Mouse (Mus musculus): ENCODE results near the gene Cyp2j5. TPM values are rescaled to one million over a fixed set of nuclear protein-coding genes. Genes with fewer than 3 reads are reported as not detected.

Gene Cyp2j5
- polyA plus RNA-seq, 2 experiments = not detected

Other genes with a start within 250 kb of the Cyp2j5 start
- gene Cyp2j8, start 156.8 kb downstream of the Cyp2j5 start, polyA plus RNA-seq (2012; rRNA removed) = 0.04 and 0.05 TPM in 2 replicates
- 0.12 TPM in 1 of 2 replicates, not detected in the other for gene Cyp2j8, start 156.8 kb downstream of the Cyp2j5 start, polyA plus RNA-seq (2014; fragmentation: Nextera tagmentation; extraction: Ambion mirVana)
- 4.5 and 5.0 TPM in 2 replicates for gene Cyp2j6, start 110.5 kb downstream of the Cyp2j5 start, polyA plus RNA-seq (2012; rRNA removed)
- gene Cyp2j6, start 110.5 kb downstream of the Cyp2j5 start, polyA plus RNA-seq (2014; fragmentation: Nextera tagmentation; extraction: Ambion mirVana) = 5.6 and 7.0 TPM in 2 replicates
- 1.3 and 1.6 TPM in 2 replicates for gene Cyp2j9, start 72.6 kb downstream of the Cyp2j5 start, polyA plus RNA-seq (2012; rRNA removed)
- 1.8 and 2.1 TPM in 2 replicates for gene Cyp2j9, start 72.6 kb downstream of the Cyp2j5 start, polyA plus RNA-seq (2014; fragmentation: Nextera tagmentation; extraction: Ambion mirVana)
- not detected in 2 replicates for gene Gm12695, start 121.0 kb upstream of the Cyp2j5 start, polyA plus RNA-seq (2012; rRNA removed)
- gene Gm12695, start 121.0 kb upstream of the Cyp2j5 start, polyA plus RNA-seq (2014; fragmentation: Nextera tagmentation; extraction: Ambion mirVana) = not detected in 2 replicates

Measured in limb, embryonic 14.5 days (tissue).